Mouse (Mus musculus): Measurements from ENCODE around the gene Asl.

DNA sequence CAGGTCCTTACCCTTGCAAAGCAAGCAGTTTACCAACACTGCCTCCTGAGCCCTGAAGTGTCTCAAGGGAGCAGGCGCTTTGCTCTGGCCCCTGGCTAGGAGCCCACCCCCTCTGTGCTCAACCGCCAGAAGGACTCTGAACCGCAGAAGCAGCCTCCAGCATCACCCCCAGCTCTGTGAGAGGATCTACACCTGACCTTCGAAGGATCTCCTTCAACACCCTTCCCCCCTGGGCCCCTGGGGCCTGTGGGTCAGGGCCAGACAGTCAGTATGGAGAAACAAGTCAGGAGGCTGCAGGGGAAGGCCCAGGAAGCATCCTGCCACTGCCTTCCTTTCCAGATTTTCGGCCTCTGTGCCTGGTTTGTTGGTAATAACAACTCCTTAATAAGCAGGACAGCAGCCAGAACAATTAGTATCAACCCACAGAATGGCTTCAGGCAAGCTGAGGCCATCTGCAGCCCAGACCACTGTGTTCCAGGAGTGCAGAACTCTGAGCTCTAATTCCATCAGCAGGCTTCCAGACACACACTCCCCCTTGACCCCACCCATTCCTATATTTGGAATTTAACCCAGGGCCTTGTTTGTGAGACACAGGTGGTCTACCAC is 7.6 kb downstream of the Asl start:
- TF ChIP-seq CTCF (IDR thresholded peaks at IDR 0.05; ENCODE audit: low read depth) (no peak), EP300 (IDR thresholded peaks at IDR 0.05; ENCODE audit: low read depth) (no peak)

Data from liver, postnatal 0 days (tissue).